Mouse (Mus musculus): ENCODE measurements at regions not wholly inside any gene's neighbourhood (a gene's known extent, or its start where the extent isn't known, plus 50 kb on each side); places are given as distances from the start of the nearest gene placed in this dataset.

- peaks cover 8% of the 10 kb centered on the region for H3K4me1 ChIP-seq (ENCODE audit: control insufficient read depth, low read depth, low read length)
- H3K27me3 ChIP-seq (ENCODE audit: control insufficient read depth, insufficient read depth, low read depth, low read length), result no peaks in the 10 kb centered on the region
- no peaks in the 10 kb centered on the region for H3K36me3 ChIP-seq (ENCODE audit: control insufficient read depth, insufficient read depth)
- no peak overlapping the region for H3K27ac ChIP-seq (ENCODE audit: low read length)
- H3K4me3 ChIP-seq (ENCODE audit: low read depth, low read length), result no peak overlapping the region
- ATAC-seq (ENCODE audit: low read depth), result peak; percentile 85
- no peak overlapping the region for H3K9ac ChIP-seq (ENCODE audit: low read depth, low read length)
- 53% methylated on average over 5 of the region's 5 CpGs for WGBS (ENCODE audit: insufficient replicate concordance)
- H3K4me2 ChIP-seq (ENCODE audit: low read depth, low read length), result no peak overlapping the region
- H3K9me3 ChIP-seq (replicated peaks; ENCODE audit: control insufficient read depth, low read length), result no peaks in the 10 kb centered on the region
These were observed 183.7 kb downstream of the Utp6 start for GRCm38 (mm10) chr11:79778522-79778921.

GRCm38 (mm10) chr11:79777988-79778387, 184.2 kb downstream of the Utp6 start:
- H3K4me2 ChIP-seq (ENCODE audit: low read depth, low read length), result no peak overlapping the region
- ATAC-seq (ENCODE audit: low read depth), result peak; percentile 31; the same call in 1 of the 2 replicates
- H3K27me3 ChIP-seq (ENCODE audit: control insufficient read depth, insufficient read depth, low read depth, low read length), result no peaks in the 10 kb centered on the region
- WGBS (ENCODE audit: insufficient replicate concordance), result 14% methylated on average over 2 of the region's 2 CpGs
- H3K36me3 ChIP-seq (ENCODE audit: control insufficient read depth, insufficient read depth), result no peaks in the 10 kb centered on the region
- peaks cover 8% of the 10 kb centered on the region for H3K4me1 ChIP-seq (ENCODE audit: control insufficient read depth, low read depth, low read length)
- H3K9me3 ChIP-seq (replicated peaks; ENCODE audit: control insufficient read depth, low read length), result no peaks in the 10 kb centered on the region
- H3K27ac ChIP-seq (ENCODE audit: low read length), result no peak overlapping the region
- H3K9ac ChIP-seq (ENCODE audit: low read depth, low read length), result no peak overlapping the region
- no peak overlapping the region for H3K4me3 ChIP-seq (ENCODE audit: low read depth, low read length)

- Histone ChIP-seq H3K9me3 (replicated peaks; ENCODE audit: control insufficient read depth, low read length) (no peaks in the 10 kb centered on the region), H3K4me2 (ENCODE audit: low read depth, low read length) (no peak overlapping the region), H3K27me3 (ENCODE audit: control insufficient read depth, insufficient read depth, low read depth, low read length) (no peaks in the 10 kb centered on the region), H3K4me1 (ENCODE audit: control insufficient read depth, low read depth, low read length) (peaks cover 8% of the 10 kb centered on the region), H3K9ac (ENCODE audit: low read depth, low read length) (no peak overlapping the region), H3K36me3 (ENCODE audit: control insufficient read depth, insufficient read depth) (no peaks in the 10 kb centered on the region), H3K4me3 (ENCODE audit: low read depth, low read length) (no peak overlapping the region), H3K27ac (ENCODE audit: low read length) (no peak overlapping the region)
- no peak for ATAC-seq (ENCODE audit: low read depth)
- WGBS (ENCODE audit: insufficient replicate concordance), result 59% methylated on average over 6 of the region's 6 CpGs
These were observed 185.6 kb downstream of the Rab11fip4 start for GRCm38 (mm10) chr11:79776577-79776976.

GRCm38 (mm10) chr11:79773755-79774154, 182.7 kb downstream of the Rab11fip4 start:
- peaks cover 6% of the 10 kb centered on the region for H3K4me1 ChIP-seq (ENCODE audit: control insufficient read depth, low read depth, low read length)
- no peak overlapping the region for H3K27ac ChIP-seq (ENCODE audit: low read length)
- H3K27me3 ChIP-seq (ENCODE audit: control insufficient read depth, insufficient read depth, low read depth, low read length), result no peaks in the 10 kb centered on the region
- H3K9me3 ChIP-seq (replicated peaks; ENCODE audit: control insufficient read depth, low read length), result no peaks in the 10 kb centered on the region
- no peaks in the 10 kb centered on the region for H3K36me3 ChIP-seq (ENCODE audit: control insufficient read depth, insufficient read depth)
- no peak overlapping the region for H3K4me3 ChIP-seq (ENCODE audit: low read depth, low read length)
- 43% methylated on average over 1 of the region's 1 CpGs for WGBS (ENCODE audit: insufficient replicate concordance)
- H3K4me2 ChIP-seq (ENCODE audit: low read depth, low read length), result no peak overlapping the region
- H3K9ac ChIP-seq (ENCODE audit: low read depth, low read length), result no peak overlapping the region
- no peak for ATAC-seq (ENCODE audit: low read depth)

- Histone ChIP-seq H3K36me3 (ENCODE audit: control insufficient read depth, insufficient read depth) (no peaks in the 10 kb centered on the region), H3K27me3 (ENCODE audit: control insufficient read depth, insufficient read depth, low read depth, low read length) (no peaks in the 10 kb centered on the region), H3K4me2 (ENCODE audit: low read depth, low read length) (no peak overlapping the region), H3K27ac (ENCODE audit: low read length) (peak overlapping the region; percentile 60), H3K4me1 (ENCODE audit: control insufficient read depth, low read depth, low read length) (no peaks in the 10 kb centered on the region; the same call in 1 of the 2 replicates), H3K4me3 (ENCODE audit: low read depth, low read length) (no peak overlapping the region), H3K9ac (ENCODE audit: low read depth, low read length) (no peak overlapping the region), H3K9me3 (replicated peaks; ENCODE audit: control insufficient read depth, low read length) (no peaks in the 10 kb centered on the region)
- ATAC-seq (ENCODE audit: low read depth), result peak; percentile 98
- WGBS (ENCODE audit: insufficient replicate concordance), result 48% methylated on average over 3 of the region's 3 CpGs
These were observed 180.4 kb downstream of the Rab11fip4 start for GRCm38 (mm10) chr11:79771431-79771830.

GRCm38 (mm10) chr11:79767111-79767510, 176.1 kb downstream of the Rab11fip4 start:
- no peaks in the 10 kb centered on the region for H3K27me3 ChIP-seq (ENCODE audit: control insufficient read depth, insufficient read depth, low read depth, low read length)
- 82% methylated on average over 5 of the region's 5 CpGs for WGBS (ENCODE audit: insufficient replicate concordance)
- no peak overlapping the region for H3K27ac ChIP-seq (ENCODE audit: low read length)
- no peak overlapping the region for H3K4me3 ChIP-seq (ENCODE audit: low read depth, low read length)
- H3K4me2 ChIP-seq (ENCODE audit: low read depth, low read length), result no peak overlapping the region
- no peaks in the 10 kb centered on the region for H3K9me3 ChIP-seq (replicated peaks; ENCODE audit: control insufficient read depth, low read length)
- H3K36me3 ChIP-seq (ENCODE audit: control insufficient read depth, insufficient read depth), result no peaks in the 10 kb centered on the region
- no peaks in the 10 kb centered on the region for H3K4me1 ChIP-seq (ENCODE audit: control insufficient read depth, low read depth, low read length)
- no peak overlapping the region for H3K9ac ChIP-seq (ENCODE audit: low read depth, low read length)
- no peak for ATAC-seq (ENCODE audit: low read depth)

GRCm38 (mm10) chr11:79766036-79766435, 175.0 kb downstream of the Rab11fip4 start:
- Histone ChIP-seq H3K27me3 (ENCODE audit: control insufficient read depth, insufficient read depth, low read depth, low read length) (no peaks in the 10 kb centered on the region), H3K4me2 (ENCODE audit: low read depth, low read length) (no peak overlapping the region), H3K4me1 (ENCODE audit: control insufficient read depth, low read depth, low read length) (no peaks in the 10 kb centered on the region), H3K9ac (ENCODE audit: low read depth, low read length) (no peak overlapping the region), H3K27ac (ENCODE audit: low read length) (no peak overlapping the region), H3K4me3 (ENCODE audit: low read depth, low read length) (no peak overlapping the region), H3K9me3 (replicated peaks; ENCODE audit: control insufficient read depth, low read length) (no peaks in the 10 kb centered on the region), H3K36me3 (ENCODE audit: control insufficient read depth, insufficient read depth) (no peaks in the 10 kb centered on the region)
- WGBS (ENCODE audit: insufficient replicate concordance), result 80% methylated on average over 2 of the region's 2 CpGs
- ATAC-seq (ENCODE audit: low read depth), result no peak

GRCm38 (mm10) chr11:79765396-79765795, 174.4 kb downstream of the Rab11fip4 start:
- WGBS (ENCODE audit: insufficient replicate concordance), result 59% methylated on average over 2 of the region's 2 CpGs
- no peak for ATAC-seq (ENCODE audit: low read depth)
- Histone ChIP-seq H3K27ac (ENCODE audit: low read length) (no peak overlapping the region), H3K4me2 (ENCODE audit: low read depth, low read length) (no peak overlapping the region), H3K9ac (ENCODE audit: low read depth, low read length) (no peak overlapping the region), H3K4me1 (ENCODE audit: control insufficient read depth, low read depth, low read length) (no peaks in the 10 kb centered on the region), H3K27me3 (ENCODE audit: control insufficient read depth, insufficient read depth, low read depth, low read length) (no peaks in the 10 kb centered on the region), H3K4me3 (ENCODE audit: low read depth, low read length) (no peak overlapping the region), H3K9me3 (replicated peaks; ENCODE audit: control insufficient read depth, low read length) (no peaks in the 10 kb centered on the region), H3K36me3 (ENCODE audit: control insufficient read depth, insufficient read depth) (no peaks in the 10 kb centered on the region)

- WGBS (ENCODE audit: insufficient replicate concordance), result 72% methylated on average over 6 of the region's 6 CpGs
- no peak overlapping the region for H3K27ac ChIP-seq (ENCODE audit: low read length)
- H3K36me3 ChIP-seq (ENCODE audit: control insufficient read depth, insufficient read depth), result no peaks in the 10 kb centered on the region
- ATAC-seq (ENCODE audit: low read depth), result no peak
- no peak overlapping the region for H3K9ac ChIP-seq (ENCODE audit: low read depth, low read length)
- no peaks in the 10 kb centered on the region for H3K4me1 ChIP-seq (ENCODE audit: control insufficient read depth, low read depth, low read length)
- no peak overlapping the region for H3K4me3 ChIP-seq (ENCODE audit: low read depth, low read length)
- H3K9me3 ChIP-seq (replicated peaks; ENCODE audit: control insufficient read depth, low read length), result no peaks in the 10 kb centered on the region
- no peaks in the 10 kb centered on the region for H3K27me3 ChIP-seq (ENCODE audit: control insufficient read depth, insufficient read depth, low read depth, low read length)
- H3K4me2 ChIP-seq (ENCODE audit: low read depth, low read length), result no peak overlapping the region
These were observed 173.0 kb downstream of the Rab11fip4 start for GRCm38 (mm10) chr11:79764026-79764425.
